Mouse (Mus musculus): ENCODE data around the gene Retn. TPM values are rescaled to one million over a fixed set of nuclear protein-coding genes. Genes with fewer than 3 reads are reported as not detected.

The Retn gene
- polyA plus RNA-seq, 1 experiment from 2014 or later: 0.32 TPM

- no peak; the same call in 1 of the 2 replicates for ATAC-seq
- Histone ChIP-seq H3K9ac (ENCODE audit: low read length) (no peak overlapping the region), H3K27ac (ENCODE audit: low read depth, low read length) (no peak overlapping the region), H3K4me3 (ENCODE audit: low read depth, low read length) (no peak overlapping the region), H3K4me1 (ENCODE audit: control insufficient read depth, insufficient read depth, low read length) (no peaks in the 10 kb centered on the region), H3K36me3 (ENCODE audit: control insufficient read depth, insufficient read depth, low read length) (peaks cover 26% of the 10 kb centered on the region), H3K27me3 (replicated peaks; ENCODE audit: control insufficient read depth, insufficient read depth, low read length) (no peaks in the 10 kb centered on the region), H3K4me2 (ENCODE audit: low read length) (no peak overlapping the region), H3K9me3 (replicated peaks; ENCODE audit: control insufficient read depth, low read length) (no peaks in the 10 kb centered on the region)
- DNase-seq (ENCODE audit: low spot score): no peak
Measured at GRCm38 (mm10) chr8:3684530-3684929, 29.0 kb downstream of the Retn start.

- Histone ChIP-seq H3K9me3 (replicated peaks; ENCODE audit: control insufficient read depth, low read length) (no peaks in the 10 kb centered on the region), H3K4me3 (ENCODE audit: low read depth, low read length) (no peak overlapping the region), H3K36me3 (ENCODE audit: control insufficient read depth, insufficient read depth, low read length) (peaks cover 17% of the 10 kb centered on the region), H3K27me3 (replicated peaks; ENCODE audit: control insufficient read depth, insufficient read depth, low read length) (no peaks in the 10 kb centered on the region), H3K4me2 (ENCODE audit: low read length) (no peak overlapping the region), H3K27ac (ENCODE audit: low read depth, low read length) (no peak overlapping the region), H3K4me1 (ENCODE audit: control insufficient read depth, insufficient read depth, low read length) (no peaks in the 10 kb centered on the region), H3K9ac (ENCODE audit: low read length) (no peak overlapping the region)
- ATAC-seq (no peak), DNase-seq (ENCODE audit: low spot score) (no peak)
- whole genome bisulfite sequencing: 76% methylated on average over 5 of the region's 5 CpGs
Measured at GRCm38 (mm10) chr8:3685422-3685821, 29.9 kb downstream of the Retn start.

- DNase-seq (ENCODE audit: low spot score) (no peak), ATAC-seq (no peak)
- H3K9me3 ChIP-seq (replicated peaks; ENCODE audit: control insufficient read depth, low read length): no peaks in the 10 kb centered on the region
- H3K36me3 ChIP-seq (ENCODE audit: control insufficient read depth, insufficient read depth, low read length): no peaks in the 10 kb centered on the region
- H3K27ac ChIP-seq (ENCODE audit: low read depth, low read length): no peak overlapping the region
- no peak overlapping the region for H3K9ac ChIP-seq (ENCODE audit: low read length)
- WGBS: 81% methylated on average over 6 of the region's 6 CpGs
- H3K4me3 ChIP-seq (ENCODE audit: low read depth, low read length): no peak overlapping the region
- no peaks in the 10 kb centered on the region for H3K27me3 ChIP-seq (replicated peaks; ENCODE audit: control insufficient read depth, insufficient read depth, low read length)
- no peak overlapping the region for H3K4me2 ChIP-seq (ENCODE audit: low read length)
- no peaks in the 10 kb centered on the region for H3K4me1 ChIP-seq (ENCODE audit: control insufficient read depth, insufficient read depth, low read length)
Measured at GRCm38 (mm10) chr8:3687537-3687936, 32.0 kb downstream of the Retn start.

GRCm38 (mm10) chr8:3690774-3691173 lies 35.2 kb downstream of the Retn start:
- no peak for DNase-seq (ENCODE audit: low spot score)
- 65% methylated on average over 3 of the region's 3 CpGs for WGBS

GRCm38 (mm10) chr8:3694121-3694520 lies 38.6 kb downstream of the Retn start, which contains the start of gene Fcer2a:
Fcer2a (minus strand) TSS chr8:3694175.
- DNase-seq (ENCODE audit: low spot score): no peak
- no peak for ATAC-seq
- Histone ChIP-seq H3K9ac (ENCODE audit: low read length) (no peak within 1 kb of the TSS), H3K27me3 (replicated peaks; ENCODE audit: control insufficient read depth, insufficient read depth, low read length) (no peaks in the 10 kb centered on the region), H3K4me1 (ENCODE audit: control insufficient read depth, insufficient read depth, low read length) (no peaks in the 10 kb centered on the region), H3K9me3 (replicated peaks; ENCODE audit: control insufficient read depth, low read length) (no peaks in the 10 kb centered on the region), H3K27ac (ENCODE audit: low read depth, low read length) (no peak within 1 kb of the TSS), H3K4me2 (ENCODE audit: low read length) (no peak within 1 kb of the TSS), H3K36me3 (ENCODE audit: control insufficient read depth, insufficient read depth, low read length) (no peaks in the 10 kb centered on the region), H3K4me3 (ENCODE audit: low read depth, low read length) (no peak within 1 kb of the TSS)
- WGBS: 86% methylated on average over 3 of the region's 3 CpGs

More at GRCm38 (mm10) chr8:3690774-3691173, 35.2 kb downstream of the Retn start:
- Histone ChIP-seq H3K27ac (ENCODE audit: low read depth, low read length) (no peak overlapping the region), H3K27me3 (replicated peaks; ENCODE audit: control insufficient read depth, insufficient read depth, low read length) (no peaks in the 10 kb centered on the region), H3K9me3 (replicated peaks; ENCODE audit: control insufficient read depth, low read length) (no peaks in the 10 kb centered on the region), H3K36me3 (ENCODE audit: control insufficient read depth, insufficient read depth, low read length) (no peaks in the 10 kb centered on the region), H3K4me3 (ENCODE audit: low read depth, low read length) (no peak overlapping the region), H3K4me2 (ENCODE audit: low read length) (no peak overlapping the region), H3K9ac (ENCODE audit: low read length) (no peak overlapping the region), H3K4me1 (ENCODE audit: control insufficient read depth, insufficient read depth, low read length) (no peaks in the 10 kb centered on the region)
- no peak for ATAC-seq

GRCm38 (mm10) chr8:3701491-3701890 lies 45.9 kb downstream of the Retn start:
- H3K4me2 ChIP-seq (ENCODE audit: low read length): no peak overlapping the region
- DNase-seq (ENCODE audit: low spot score) (no peak), ATAC-seq (no peak)
- H3K9ac ChIP-seq (ENCODE audit: low read length): no peak overlapping the region
- 84% methylated on average over 1 of the region's 1 CpGs for WGBS
- H3K36me3 ChIP-seq (ENCODE audit: control insufficient read depth, insufficient read depth, low read length): no peaks in the 10 kb centered on the region
- no peaks in the 10 kb centered on the region for H3K4me1 ChIP-seq (ENCODE audit: control insufficient read depth, insufficient read depth, low read length)
- H3K27ac ChIP-seq (ENCODE audit: low read depth, low read length): no peak overlapping the region
- H3K4me3 ChIP-seq (ENCODE audit: low read depth, low read length): no peak overlapping the region
- H3K9me3 ChIP-seq (replicated peaks; ENCODE audit: control insufficient read depth, low read length): no peaks in the 10 kb centered on the region
- no peaks in the 10 kb centered on the region for H3K27me3 ChIP-seq (replicated peaks; ENCODE audit: control insufficient read depth, insufficient read depth, low read length)

GRCm38 (mm10) chr8:3705711-3706110 lies 50.1 kb downstream of the Retn start:
- H3K4me1 ChIP-seq (ENCODE audit: control insufficient read depth, insufficient read depth, low read length): no peaks in the 10 kb centered on the region
- 65% methylated on average over 4 of the region's 4 CpGs for WGBS
- H3K4me2 ChIP-seq (ENCODE audit: low read length): no peak overlapping the region
- ATAC-seq: no peak
- no peaks in the 10 kb centered on the region for H3K9me3 ChIP-seq (replicated peaks; ENCODE audit: control insufficient read depth, low read length)
- H3K9ac ChIP-seq (ENCODE audit: low read length): no peak overlapping the region
- H3K27ac ChIP-seq (ENCODE audit: low read depth, low read length): no peak overlapping the region
- no peak overlapping the region for H3K4me3 ChIP-seq (ENCODE audit: low read depth, low read length)
- no peaks in the 10 kb centered on the region for H3K36me3 ChIP-seq (ENCODE audit: control insufficient read depth, insufficient read depth, low read length)
- no peaks in the 10 kb centered on the region for H3K27me3 ChIP-seq (replicated peaks; ENCODE audit: control insufficient read depth, insufficient read depth, low read length)
- DNase-seq (ENCODE audit: low spot score): no peak

- Histone ChIP-seq H3K4me2 (ENCODE audit: low read length) (no peak overlapping the region), H3K4me1 (ENCODE audit: control insufficient read depth, insufficient read depth, low read length) (no peaks in the 10 kb centered on the region), H3K27me3 (replicated peaks; ENCODE audit: control insufficient read depth, insufficient read depth, low read length) (no peaks in the 10 kb centered on the region), H3K4me3 (ENCODE audit: low read depth, low read length) (no peak overlapping the region), H3K9me3 (replicated peaks; ENCODE audit: control insufficient read depth, low read length) (no peaks in the 10 kb centered on the region), H3K9ac (ENCODE audit: low read length) (no peak overlapping the region), H3K36me3 (ENCODE audit: control insufficient read depth, insufficient read depth, low read length) (no peaks in the 10 kb centered on the region), H3K27ac (ENCODE audit: low read depth, low read length) (no peak overlapping the region)
- DNase-seq (ENCODE audit: low spot score): no peak
- ATAC-seq: no peak
- WGBS: 77% methylated on average over 7 of the region's 7 CpGs
Measured at GRCm38 (mm10) chr8:3707611-3708010, 52.0 kb downstream of the Retn start.
